Mouse (Mus musculus): ENCODE data around the gene Usf3.

Gene Usf3

GRCm38 (mm10) chr16:44173155-44173941 is at the start of gene Usf3:
TSS of gene Usf3 (plus strand) at chr16:44173246.
- DNase-seq (ENCODE audit: low read depth, low spot score): peak; percentile 1

GRCm38 (mm10) chr16:44123786-44124185 is 49.3 kb upstream of the Usf3 start:
- no peak for DNase-seq (ENCODE audit: low read depth, low spot score)

- DNase-seq (ENCODE audit: low read depth, low spot score): no peak
Observed at GRCm38 (mm10) chr16:44124713-44125112, 48.3 kb upstream of the Usf3 start.

- DNase-seq (ENCODE audit: low read depth, low spot score): no peak
Observed at GRCm38 (mm10) chr16:44125436-44125835, 47.6 kb upstream of the Usf3 start.

GRCm38 (mm10) chr16:44126437-44126836 is 46.6 kb upstream of the Usf3 start:
- no peak for DNase-seq (ENCODE audit: low read depth, low spot score)

- DNase-seq (ENCODE audit: low read depth, low spot score): no peak
Observed at GRCm38 (mm10) chr16:44132300-44132699, 40.7 kb upstream of the Usf3 start.

GRCm38 (mm10) chr16:44133187-44133586 is 39.9 kb upstream of the Usf3 start:
- DNase-seq (ENCODE audit: low read depth, low spot score): no peak

GRCm38 (mm10) chr16:44136511-44137021 is 36.5 kb upstream of the Usf3 start:
- no peak for DNase-seq (ENCODE audit: low read depth, low spot score)

GRCm38 (mm10) chr16:44138377-44138978 is 34.6 kb upstream of the Usf3 start:
- DNase-seq (ENCODE audit: low read depth, low spot score): no peak

GRCm38 (mm10) chr16:44138979-44139535 is 34.0 kb upstream of the Usf3 start:
- peak; percentile 91 for DNase-seq (ENCODE audit: low read depth, low spot score)

GRCm38 (mm10) chr16:44139536-44140185 is 33.4 kb upstream of the Usf3 start, which contains the start of the genes Atp6v1a and Naa50:
TSS of gene Atp6v1a (minus strand) at chr16:44139705.
TSS of gene Naa50 (plus strand) at chr16:44139830.
- DNase-seq (ENCODE audit: low read depth, low spot score): peak; percentile 89

GRCm38 (mm10) chr16:44140186-44140787 is 32.8 kb upstream of the Usf3 start:
- DNase-seq (ENCODE audit: low read depth, low spot score): peak; percentile 34

- no peak for DNase-seq (ENCODE audit: low read depth, low spot score)
Observed at GRCm38 (mm10) chr16:44141483-44141882, 31.6 kb upstream of the Usf3 start.

- no peak for DNase-seq (ENCODE audit: low read depth, low spot score)
Observed at GRCm38 (mm10) chr16:44149002-44149767, 23.9 kb upstream of the Usf3 start.

GRCm38 (mm10) chr16:44154497-44155057 is 18.5 kb upstream of the Usf3 start:
- no peak for DNase-seq (ENCODE audit: low read depth, low spot score)

- no peak for DNase-seq (ENCODE audit: low read depth, low spot score)
Observed at GRCm38 (mm10) chr16:44159325-44159724, 13.7 kb upstream of the Usf3 start.

- no peak for DNase-seq (ENCODE audit: low read depth, low spot score)
Observed at GRCm38 (mm10) chr16:44163831-44164230, 9.2 kb upstream of the Usf3 start.

- no peak for DNase-seq (ENCODE audit: low read depth, low spot score)
Observed at GRCm38 (mm10) chr16:44165182-44165581, 7.9 kb upstream of the Usf3 start.

GRCm38 (mm10) chr16:44168990-44169389 is 4.1 kb upstream of the Usf3 start:
- no peak for DNase-seq (ENCODE audit: low read depth, low spot score)
